Mouse (Mus musculus): ENCODE measurements around the gene Cyp2a22. TPM values are rescaled to one million over a fixed set of nuclear protein-coding genes. Genes with fewer than 3 reads are reported as not detected.
"Not testable (repeated sequence)": the region's sequence is repeated elsewhere in the genome, so short reads cannot be mapped to it uniquely, and the experiment has no call there.

Gene Cyp2a22
- polyA plus RNA-seq, 1 experiment from 2014 or later: not detected

DNA sequence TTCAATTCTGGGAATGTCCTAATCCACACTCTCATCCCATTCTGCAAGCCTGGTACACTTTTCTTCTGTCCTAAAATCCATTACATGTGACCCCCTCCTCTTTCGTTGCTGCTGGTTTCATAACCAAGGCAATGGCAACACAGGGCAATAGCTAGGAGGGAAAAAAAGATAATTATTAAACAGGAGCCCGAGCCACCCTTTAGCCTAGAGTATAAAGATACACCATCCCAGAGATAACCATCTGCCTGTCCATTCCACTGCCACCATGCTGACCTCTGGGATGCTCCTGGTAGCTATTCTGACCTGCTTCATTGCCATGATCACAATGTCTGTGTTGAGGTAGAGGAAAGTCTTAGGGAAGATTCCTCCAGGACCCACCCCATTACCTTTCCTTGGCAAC lies 22.1 kb downstream of the Cyp2a22 start:
- not testable (repeated sequence) for H3K27ac ChIP-seq (ENCODE audit: low read length); H3K36me3 ChIP-seq (ENCODE audit: control insufficient read depth, insufficient read depth, low read length); H3K4me1 ChIP-seq (ENCODE audit: control insufficient read depth, insufficient read depth, low read length); H3K4me2 ChIP-seq (replicated peaks; ENCODE audit: low read depth, low read length); ATAC-seq (ENCODE audit: insufficient number of reproducible peaks, insufficient read depth, low FRiP score, low read depth); H3K27me3 ChIP-seq (ENCODE audit: control insufficient read depth, insufficient read depth, low read length); H3K9me3 ChIP-seq (ENCODE audit: control insufficient read depth, low read depth, low read length); H3K4me3 ChIP-seq (ENCODE audit: low read depth, low read length); H3K9ac ChIP-seq (replicated peaks; ENCODE audit: low read depth, low read length)
- WGBS: 83% methylated on average over 1 of the region's 2 CpGs

Other genes starting within 250 kb of the Cyp2a22 start
- gene Cyp2b19, start 182.2 kb downstream of the Cyp2a22 start, polyA plus RNA-seq (2014; fragmentation: Nextera tagmentation; extraction: Ambion mirVana): 0.35 TPM in 1 of 2 replicates, not detected in the other
- not detected in 2 replicates for gene Cyp2g1, start 130.5 kb downstream of the Cyp2a22 start, polyA plus RNA-seq (2014; fragmentation: Nextera tagmentation; extraction: Ambion mirVana)
- 0.80 TPM in 1 of 2 replicates, not detected in the other for gene Cyp2a5, start 104.1 kb downstream of the Cyp2a22 start, polyA plus RNA-seq (2014; fragmentation: Nextera tagmentation; extraction: Ambion mirVana)
- gene Cyp2a12, start 89.7 kb upstream of the Cyp2a22 start, polyA plus RNA-seq (2014; fragmentation: Nextera tagmentation; extraction: Ambion mirVana): not detected in 2 replicates
- gene Cyp2f2, start 180.5 kb upstream of the Cyp2a22 start, polyA plus RNA-seq (2014; fragmentation: Nextera tagmentation; extraction: Ambion mirVana): 22.5 and 32.1 TPM in 2 replicates
- 0.17 TPM in 1 of 2 replicates, not detected in the other for gene Cyp2t4, start 214.3 kb upstream of the Cyp2a22 start, polyA plus RNA-seq (2014; fragmentation: Nextera tagmentation; extraction: Ambion mirVana)
- 39.0 and 42.5 TPM in 2 replicates for gene Egln2, start 227.4 kb upstream of the Cyp2a22 start, polyA plus RNA-seq (2014; fragmentation: Nextera tagmentation; extraction: Ambion mirVana)
- 68.6 and 71.1 TPM in 2 replicates for gene Rab4b, start 239.5 kb upstream of the Cyp2a22 start, polyA plus RNA-seq (2014; fragmentation: Nextera tagmentation; extraction: Ambion mirVana)
- not detected in 2 replicates for gene Gm21983, start 241.7 kb upstream of the Cyp2a22 start, polyA plus RNA-seq (2014; fragmentation: Nextera tagmentation; extraction: Ambion mirVana)
- 2.4 and 6.3 TPM in 2 replicates for gene Mia, start 241.8 kb upstream of the Cyp2a22 start, polyA plus RNA-seq (2014; fragmentation: Nextera tagmentation; extraction: Ambion mirVana)